Mouse (Mus musculus): ENCODE measurements around the gene Cnpy3.

DNA sequence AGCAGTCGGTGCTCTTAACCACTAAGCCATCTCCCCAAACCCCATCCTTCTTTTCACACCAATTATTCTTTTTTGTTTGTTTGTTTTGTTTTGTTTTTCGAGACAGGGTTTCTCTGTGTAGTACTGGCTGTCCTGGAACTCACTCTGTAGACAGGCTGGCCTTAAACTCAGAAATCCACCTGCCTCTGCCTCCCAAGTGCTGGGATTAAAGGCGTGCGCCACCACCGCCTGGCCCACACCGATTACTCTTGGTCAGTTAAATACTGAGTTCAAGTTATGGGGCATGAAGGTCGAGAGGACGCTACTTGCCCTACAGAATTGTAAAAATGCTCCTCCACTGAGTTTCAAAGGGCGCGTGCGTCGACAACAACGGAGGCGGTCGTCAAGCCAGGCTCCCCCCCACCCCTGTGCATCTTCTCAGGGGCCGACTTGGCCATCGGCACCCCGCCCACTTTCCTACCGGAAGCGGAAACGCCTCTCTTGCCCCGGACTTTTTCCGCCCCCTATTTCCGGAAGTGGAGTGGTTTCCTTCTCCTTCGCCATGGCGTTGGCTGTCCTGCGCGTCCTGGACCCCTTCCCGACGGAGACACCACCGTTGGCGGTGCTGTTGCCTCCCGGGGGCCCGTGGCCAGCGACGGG is 40.9 kb downstream of the Cnpy3 start, which contains the start of gene Pex6:
- peak; percentile 80 for TF ChIP-seq POLR2A (IDR thresholded peaks at IDR 0.05; ENCODE audit: low read depth, low read length)
- TF ChIP-seq CTCF (IDR thresholded peaks at IDR 0.05; ENCODE audit: borderline replicate concordance, insufficient read depth, low read length) = no peak

Measured in embryonic fibroblast, embryonic 13.5 days (primary cell).